Comparison of ENCODE assay signal across 14 mouse cellular contexts in genomic region chr5:35020410-35021241, GRCm38 (mm10). TPM values are rescaled to one million over a fixed set of nuclear protein-coding genes. Genes with fewer than 3 reads are reported as not detected.
DNase-seq lines count a peak whose midpoint lies in the region; ATAC-seq and TF ChIP-seq lines count a peak whose summit lies in the region.
"Had no signal": no experiment of that assay in that cellular context is flagged by ENCODE, and none has a peak within 500 bp of the region (broad histone marks: within the 10 kb centered on the region; RNA-seq: fewer than 3 reads in every experiment).

No protein-coding gene starts in this region.

- no peak for DNase-seq in heart, postnatal 36 days
- DNase-seq in lung, embryonic 14.5 days: peak; percentile 28
- no peak for DNase-seq in lung, postnatal 10 days
- DNase-seq in lung, postnatal 0 days (ENCODE audit: low spot score): peak; percentile 76
- DNase-seq: adrenal gland, postnatal 10 days; kidney, postnatal 14 days; thymus, postnatal 4 days had no signal

- H3K4me1 ChIP-seq in heart, embryonic 16.5 days (ENCODE audit: control insufficient read depth, insufficient read depth, low read length): peaks cover 29% of the 10 kb centered on the region
- H3K4me1 ChIP-seq in lung, embryonic 14.5 days (ENCODE audit: insufficient read depth): no peaks in the 10 kb centered on the region
- H3K4me1 ChIP-seq in lung, postnatal 0 days (ENCODE audit: insufficient read depth, low read depth, low read length): peaks cover 4% of the 10 kb centered on the region; the same call in 1 of the 2 replicates
- peaks cover 14% of the 10 kb centered on the region for H3K4me1 ChIP-seq in stomach, embryonic 16.5 days (ENCODE audit: control insufficient read depth, insufficient read depth, low read length)

- intact Hi-C loops in heart, postnatal 36 days (cut with DNase I): no loop called here

- WGBS in heart, embryonic 16.5 days: 65% methylated on average over 9 of the region's 9 CpGs
- WGBS in lung, embryonic 14.5 days: 66% methylated on average over 9 of the region's 9 CpGs
- 52% methylated on average over 9 of the region's 9 CpGs for WGBS in lung, postnatal 0 days
- 68% methylated on average over 9 of the region's 9 CpGs for WGBS in stomach, embryonic 16.5 days

- H3K4me2 ChIP-seq in heart, embryonic 16.5 days (ENCODE audit: low read depth, low read length): no peak overlapping the region
- no peak overlapping the region for H3K4me2 ChIP-seq in lung, embryonic 14.5 days
- H3K4me2 ChIP-seq in lung, postnatal 0 days (replicated peaks; ENCODE audit: low read depth, low read length): no peak overlapping the region
- no peak overlapping the region for H3K4me2 ChIP-seq in stomach, embryonic 16.5 days (ENCODE audit: low read depth, low read length)
- H3K4me2 ChIP-seq: heart, embryonic 11.5 days; limb, embryonic 15.5 days had no signal

- no peaks in the 10 kb centered on the region for H3K27me3 ChIP-seq in heart, embryonic 16.5 days (ENCODE audit: control insufficient read depth, insufficient read depth, low read length)
- H3K27me3 ChIP-seq in lung, embryonic 14.5 days (ENCODE audit: insufficient read depth, low read length): no peaks in the 10 kb centered on the region
- no peaks in the 10 kb centered on the region for H3K27me3 ChIP-seq in lung, postnatal 0 days (replicated peaks; ENCODE audit: insufficient read depth, low read length)
- no peaks in the 10 kb centered on the region for H3K27me3 ChIP-seq in stomach, embryonic 16.5 days (ENCODE audit: control insufficient read depth, insufficient read depth, low read length)
- H3K27me3 ChIP-seq: limb, embryonic 15.5 days had no signal

- TF ChIP-seq EP300 in lung, postnatal 0 days (IDR thresholded peaks at IDR 0.05): no peak

- H3K27ac ChIP-seq in heart, embryonic 16.5 days (ENCODE audit: low read length): peak overlapping the region; percentile 39; the same call in 1 of the 2 replicates
- peak overlapping the region; percentile 42; the same call in 1 of the 2 replicates for H3K27ac ChIP-seq in lung, embryonic 14.5 days (ENCODE audit: low read depth)
- H3K27ac ChIP-seq in lung, postnatal 0 days (ENCODE audit: low read length): peak overlapping the region; percentile 87
- peak overlapping the region; percentile 46 for H3K27ac ChIP-seq in stomach, embryonic 16.5 days (ENCODE audit: low read length)
- H3K27ac ChIP-seq: limb, embryonic 15.5 days had no signal

- no peaks in the 10 kb centered on the region for H3K9me3 ChIP-seq in heart, embryonic 16.5 days (replicated peaks; ENCODE audit: control insufficient read depth, low read length)
- no peaks in the 10 kb centered on the region for H3K9me3 ChIP-seq in lung, embryonic 14.5 days (ENCODE audit: low read depth, low read length)
- no peaks in the 10 kb centered on the region for H3K9me3 ChIP-seq in lung, postnatal 0 days (ENCODE audit: low read length)
- no peaks in the 10 kb centered on the region for H3K9me3 ChIP-seq in stomach, embryonic 16.5 days (replicated peaks; ENCODE audit: control insufficient read depth, low read length)
- H3K9me3 ChIP-seq: limb, embryonic 15.5 days had no signal

- TF ChIP-seq CTCF in lung, embryonic 14.5 days (IDR thresholded peaks at IDR 0.05; ENCODE audit: low read depth): no peak
- TF ChIP-seq CTCF in lung, postnatal 0 days (IDR thresholded peaks at IDR 0.05): no peak

- no peak overlapping the region for H3K4me3 ChIP-seq in heart, embryonic 16.5 days (ENCODE audit: low read length)
- no peak overlapping the region for H3K4me3 ChIP-seq in lung, embryonic 14.5 days (ENCODE audit: low read depth, low read length)
- H3K4me3 ChIP-seq in lung, postnatal 0 days (ENCODE audit: low read depth, low read length): no peak overlapping the region
- H3K4me3 ChIP-seq in stomach, embryonic 16.5 days (replicated peaks; ENCODE audit: low read length): no peak overlapping the region
- H3K4me3 ChIP-seq: limb, embryonic 15.5 days had no signal

- H3K36me3 ChIP-seq in heart, embryonic 16.5 days (ENCODE audit: control insufficient read depth, insufficient read depth): peaks cover 7% of the 10 kb centered on the region
- H3K36me3 ChIP-seq in lung, embryonic 14.5 days (ENCODE audit: insufficient read depth): peaks cover 52% of the 10 kb centered on the region
- no peaks in the 10 kb centered on the region for H3K36me3 ChIP-seq in lung, postnatal 0 days (ENCODE audit: insufficient read depth, low read length)
- peaks cover 4% of the 10 kb centered on the region; the same call in 1 of the 2 replicates for H3K36me3 ChIP-seq in stomach, embryonic 16.5 days (ENCODE audit: control insufficient read depth, insufficient read depth, low read length)

- ATAC-seq in heart, embryonic 16.5 days (replicated peaks; ENCODE audit: extremely low read depth, insufficient read depth, low FRiP score): no peak
- ATAC-seq in lung, embryonic 14.5 days (ENCODE audit: insufficient read depth): peak; percentile 68; the same call in 1 of the 2 replicates
- ATAC-seq in lung, postnatal 0 days: peak; percentile 85
- ATAC-seq in stomach, embryonic 16.5 days (ENCODE audit: insufficient read depth, low FRiP score): peak; percentile 79
- no peak for ATAC-seq in CD4-positive, CD25-positive, alpha-beta regulatory T cell, adult 4 months

- 0 out of 2 replicates have a peak overlapping the region, but pooled peaks have one; percentile 5 for H3K9ac ChIP-seq in heart, embryonic 16.5 days (ENCODE audit: low read length)
- H3K9ac ChIP-seq in lung, embryonic 14.5 days: no peak overlapping the region
- H3K9ac ChIP-seq in lung, postnatal 0 days (replicated peaks; ENCODE audit: low read depth): no peak overlapping the region
- H3K9ac ChIP-seq in stomach, embryonic 16.5 days (ENCODE audit: low read length): no peak overlapping the region
- H3K9ac ChIP-seq: limb, embryonic 15.5 days had no signal

RNA-seq across cellular contexts. Expression of gene Hgfac, which starts 20.7 kb away (rescaled TPM):
- polyA plus RNA-seq in heart, embryonic 16.5 days (2015; fragmentation: Nextera tagmentation; extraction: Ambion mirVana): 0.42 and 0.88 TPM in 2 replicates
- total RNA-seq in heart, postnatal 36 days (2021): under 1 TPM; 0.49 to 0.72 TPM
- polyA plus RNA-seq in lung, embryonic 14.5 days (2014; fragmentation: Nextera tagmentation; extraction: Ambion mirVana): 0.37 TPM in 1 of 2 replicates, not detected in the other
- 0.73 and 0.82 TPM in 2 replicates for polyA plus RNA-seq in lung, postnatal 0 days (2015; fragmentation: Nextera tagmentation; extraction: Ambion mirVana)
- 7.7 and 8.2 TPM in 2 replicates for polyA plus RNA-seq in stomach, embryonic 16.5 days (2015; fragmentation: Nextera tagmentation; extraction: Ambion mirVana)
- 1 to 10 TPM; 6.7 to 7.9 TPM for polyA plus RNA-seq in CD4-positive, CD25-positive, alpha-beta regulatory T cell, adult 4 months (2017; shearing (Covaris generic))
- total RNA-seq: monocyte, adult 5-6 weeks had no signal

RNA-seq across cellular contexts. Expression of gene Dok7, which starts 35.9 kb away (rescaled TPM):
- 14.9 and 17.3 TPM in 2 replicates for polyA plus RNA-seq in heart, embryonic 16.5 days (2015; fragmentation: Nextera tagmentation; extraction: Ambion mirVana)
- total RNA-seq in heart, postnatal 36 days (2021): 10 to 100 TPM; 34.4 to 39.4 TPM
- 0.83 and 1.4 TPM in 2 replicates for polyA plus RNA-seq in lung, embryonic 14.5 days (2014; fragmentation: Nextera tagmentation; extraction: Ambion mirVana)
- polyA plus RNA-seq in lung, postnatal 0 days (2015; fragmentation: Nextera tagmentation; extraction: Ambion mirVana): 0.56 and 0.67 TPM in 2 replicates
- 1.9 and 2.0 TPM in 2 replicates for polyA plus RNA-seq in stomach, embryonic 16.5 days (2015; fragmentation: Nextera tagmentation; extraction: Ambion mirVana)
- polyA plus RNA-seq in CD4-positive, CD25-positive, alpha-beta regulatory T cell, adult 4 months (2017; shearing (Covaris generic)): not detected
- total RNA-seq: megakaryocyte, adult 5-6 weeks; monocyte, adult 5-6 weeks had no signal

Comparison
In these comparisons a context has a peak if more than half of its experiments do, and no peak if none do; other contexts are left out.
1. DNase-seq: peak in lung, embryonic 14.5 days (single experiment) and lung, postnatal 0 days (single experiment); none in heart, postnatal 36 days (0 of 2) and lung, postnatal 10 days (single experiment).
2. ATAC-seq: peak in lung, embryonic 14.5 days (single experiment), lung, postnatal 0 days (single experiment) and stomach, embryonic 16.5 days (single experiment); none in heart, embryonic 16.5 days (single experiment) and CD4-positive, CD25-positive, alpha-beta regulatory T cell, adult 4 months (single experiment).
3. Peak in every context shown above with its lines, with median percentiles within 50 percentile points of each other: H3K27ac ChIP-seq.